Mouse (Mus musculus) G1E (cell line): ENCODE data around the gene Mrgprf. TPM values are rescaled to one million over a fixed set of nuclear protein-coding genes. Genes with fewer than 3 reads are reported as not detected.

Experiments
- ATAC-seq: 2 replicates; pipeline ENCODE4 v1.8.0; 2016; ENCODE audit warnings: mild to moderate bottlenecking; ENCODE audit not compliant: insufficient number of reproducible peaks, poor library complexity, low FRiP score, severe bottlenecking; ENCODE audit errors: extremely low read depth
- DNase-seq: peaks from one replicate; pipeline ENCODE4 v3.0.0; 2012; ENCODE audit warnings: low spot score
- H3K27me3 ChIP-seq: 2 replicates; pipeline ENCODE4 v1.6.1; 2012; ENCODE audit warnings: mild to moderate bottlenecking, low read length, inconsistent platforms; ENCODE audit not compliant: insufficient read depth
- H3K36me3 ChIP-seq: replicated peaks from 2 replicates; pipeline ENCODE3; 2012; ENCODE audit warnings: mild to moderate bottlenecking, inconsistent platforms
- H3K4me1 ChIP-seq: 2 replicates; pipeline ENCODE4 v1.6.1; 2012; ENCODE audit warnings: low read depth, low read length, inconsistent platforms, mixed read lengths; ENCODE audit not compliant: insufficient read depth
- H3K4me3 ChIP-seq: 2 replicates; pipeline ENCODE4 v1.5.1; 2012; ENCODE audit warnings: low read depth, mild to moderate bottlenecking, inconsistent platforms, low read length, moderate library complexity, mixed read lengths
- H3K9me3 ChIP-seq: replicated peaks from 2 replicates; pipeline ENCODE4 v1.6.1; 2012; ENCODE audit warnings: inconsistent platforms
- CTCF ChIP-seq: IDR thresholded peaks from 2 replicates; pipeline ENCODE4 v1.5.1; 2012; ENCODE audit warnings: low read depth, low read length, inconsistent platforms, mixed read lengths
- GATA1 ChIP-seq: IDR thresholded peaks from 2 replicates; pipeline ENCODE4 v1.6.1; 2012; ENCODE audit warnings: borderline replicate concordance, low read length, inconsistent platforms, mixed read lengths
- GATA2 ChIP-seq: IDR thresholded peaks from 2 replicates; pipeline ENCODE4 v1.6.1; 2012; ENCODE audit warnings: low read depth, low read length, inconsistent platforms, borderline replicate concordance
- POLR2AphosphoS5 ChIP-seq: IDR thresholded peaks from 2 replicates; pipeline ENCODE4 v1.6.1; 2012; ENCODE audit warnings: low read depth, low read length, inconsistent platforms; ENCODE audit not compliant: insufficient replicate concordance
- TAL1 ChIP-seq: conservative IDR thresholded peaks from 2 replicates; pipeline ENCODE4 v1.6.1; 2012; ENCODE audit warnings: low read depth, low read length, inconsistent platforms, mixed read lengths
- polyA plus RNA-seq: library from polyadenylated mRNA; stranded (reverse); fragments of >175 nt; gene quantifications from 2 replicates; pipeline ENCODE4 v1.2.3, GENCODE M21; 2012
- total RNA-seq, 2 experiments: library from RNA; stranded (forward) in 1 of 2; stranded (reverse) in 1 of 2; fragments of 200-1000 nt in 1 of 2; fragments of >200 nt in 1 of 2; fragmentation: Nextera tagmentation in 1 of 2; gene quantifications; 2 replicates each; pipeline ENCODE4 v1.2.3; 2014 to 2017

The Mrgprf gene
- total and polyA plus RNA-seq, 3 experiments, result 0.11 TPM; not detected in 2

- ATAC-seq (no peak), DNase-seq (no peak)
- H3K9me3 ChIP-seq, result no peaks in the 10 kb centered on the region
- H3K4me1 ChIP-seq, result no peaks in the 10 kb centered on the region
- TF ChIP-seq POLR2AphosphoS5 (no peak), TAL1 (no peak), CTCF (no peak), GATA2 (no peak), GATA1 (no peak)
- H3K4me3 ChIP-seq, result no peak overlapping the region
- no peaks in the 10 kb centered on the region for H3K36me3 ChIP-seq
- H3K27me3 ChIP-seq, result peaks cover 4% of the 10 kb centered on the region; the same call in 1 of the 2 replicates
Measured at GRCm38 (mm10) chr7:145312137-145312536, 11.5 kb downstream of the Mrgprf start.

- no peaks in the 10 kb centered on the region for H3K4me1 ChIP-seq
- H3K4me3 ChIP-seq, result no peak within 1 kb of the TSS
- H3K9me3 ChIP-seq, result no peaks in the 10 kb centered on the region
- DNase-seq (no peak), ATAC-seq (no peak)
- no peak for TF ChIP-seq GATA2
- no peaks in the 10 kb centered on the region for H3K36me3 ChIP-seq
- 0 out of 2 replicates have a peak, but pooled peaks cover 2% of the 10 kb centered on the region for H3K27me3 ChIP-seq
Measured at GRCm38 (mm10) chr7:145314785-145315411, 14.3 kb downstream of the Mrgprf start, which contains the start of gene Mrgprd. TSS of gene Mrgprd (plus strand) at chr7:145314835.

- DNase-seq (no peak), ATAC-seq (no peak)
- H3K4me3 ChIP-seq, result no peak overlapping the region
- TF ChIP-seq GATA2, result no peak
- no peak for TF ChIP-seq GATA1
- TF ChIP-seq CTCF, result no peak
- no peak for TF ChIP-seq TAL1
- TF ChIP-seq POLR2AphosphoS5, result no peak
- H3K4me1 ChIP-seq, result no peaks in the 10 kb centered on the region
- no peaks in the 10 kb centered on the region for H3K9me3 ChIP-seq
- H3K27me3 ChIP-seq, result peaks cover 2% of the 10 kb centered on the region; the same call in 1 of the 2 replicates
- H3K36me3 ChIP-seq, result no peaks in the 10 kb centered on the region
Measured at GRCm38 (mm10) chr7:145317522-145317921, 16.9 kb downstream of the Mrgprf start.

- H3K4me3 ChIP-seq, result no peak overlapping the region
- H3K27me3 ChIP-seq, result peaks cover 5% of the 10 kb centered on the region
- no peaks in the 10 kb centered on the region for H3K4me1 ChIP-seq
- ATAC-seq, result no peak
- DNase-seq, result no peak
- H3K36me3 ChIP-seq, result no peaks in the 10 kb centered on the region
- TF ChIP-seq GATA2 (no peak), TAL1 (no peak)
- H3K9me3 ChIP-seq, result no peaks in the 10 kb centered on the region
Measured at GRCm38 (mm10) chr7:145319481-145319880, 18.9 kb downstream of the Mrgprf start.

GRCm38 (mm10) chr7:145323607-145324006 lies 23.0 kb downstream of the Mrgprf start:
- Histone ChIP-seq H3K4me3 (no peak overlapping the region), H3K9me3 (no peaks in the 10 kb centered on the region), H3K27me3 (peaks cover 6% of the 10 kb centered on the region), H3K4me1 (no peaks in the 10 kb centered on the region), H3K36me3 (no peaks in the 10 kb centered on the region)
- TF ChIP-seq POLR2AphosphoS5 (no peak), CTCF (no peak), GATA2 (no peak), GATA1 (no peak), TAL1 (no peak)
- no peak for ATAC-seq
- DNase-seq, result no peak

GRCm38 (mm10) chr7:145325697-145326096 lies 25.1 kb downstream of the Mrgprf start:
- no peak for ATAC-seq

GRCm38 (mm10) chr7:145329982-145330381 lies 29.4 kb downstream of the Mrgprf start:
- TF ChIP-seq CTCF (no peak), POLR2AphosphoS5 (no peak)
- Histone ChIP-seq H3K36me3 (no peaks in the 10 kb centered on the region), H3K4me1 (no peaks in the 10 kb centered on the region), H3K27me3 (peaks cover 9% of the 10 kb centered on the region; the same call in 1 of the 2 replicates), H3K9me3 (no peaks in the 10 kb centered on the region), H3K4me3 (no peak overlapping the region)
- DNase-seq, result no peak
- ATAC-seq, result no peak

More at GRCm38 (mm10) chr7:145325697-145326096, 25.1 kb downstream of the Mrgprf start:
- Histone ChIP-seq H3K9me3 (no peaks in the 10 kb centered on the region), H3K36me3 (no peaks in the 10 kb centered on the region), H3K4me3 (no peak overlapping the region), H3K4me1 (no peaks in the 10 kb centered on the region), H3K27me3 (peaks cover 6% of the 10 kb centered on the region)
- no peak for TF ChIP-seq POLR2AphosphoS5
- DNase-seq, result no peak
